Mouse (Mus musculus) forebrain, embryonic 16.5 days (tissue): ENCODE measurements around the gene Gm8138. TPM values are rescaled to one million over a fixed set of nuclear protein-coding genes. Genes with fewer than 3 reads are reported as not detected.
"Not testable (repeated sequence)": the region's sequence is repeated elsewhere in the genome, so short reads cannot be mapped to it uniquely, and the experiment has no call there.

Experiments used
- ATAC-seq: fragments of 200-750 bp; cut with Nextera tagmentation; 2 replicates; pipeline ENCODE4 v1.8.0; 2017; ENCODE audit warnings: mild to moderate bottlenecking, moderate library complexity
- H3K27ac ChIP-seq: fragments of 300-500 bp; sonication (generic); 2 replicates; pipeline ENCODE4 v1.5.1; 2014; ENCODE audit warnings: low read length, control low read depth
- H3K27me3 ChIP-seq: fragments of 300-500 bp; sonication (generic); replicated peaks from 2 replicates; pipeline ENCODE4 v1.6.1; 2014; ENCODE audit warnings: low read length; ENCODE audit not compliant: control insufficient read depth, insufficient read depth
- H3K36me3 ChIP-seq: fragments of 300-500 bp; sonication (generic); 2 replicates; pipeline ENCODE4 v1.6.1; 2014; ENCODE audit not compliant: control insufficient read depth, insufficient read depth
- H3K4me1 ChIP-seq: fragments of 300-500 bp; sonication (generic); replicated peaks from 2 replicates; pipeline ENCODE4 v1.6.1; 2014; ENCODE audit warnings: low read length; ENCODE audit not compliant: control insufficient read depth, insufficient read depth
- H3K4me2 ChIP-seq: fragments of 300-500 bp; sonication (generic); 2 replicates; pipeline ENCODE4 v1.6.1; 2014; ENCODE audit warnings: mild to moderate bottlenecking, low read length, control low read depth
- H3K4me3 ChIP-seq: fragments of 300-500 bp; sonication (generic); replicated peaks from 2 replicates; pipeline ENCODE4 v1.5.1; 2014; ENCODE audit warnings: mild to moderate bottlenecking, low read length, control low read depth
- H3K9ac ChIP-seq: fragments of 300-500 bp; sonication (generic); replicated peaks from 2 replicates; pipeline ENCODE4 v1.6.1; 2014; ENCODE audit warnings: low read depth, low read length, control low read depth
- H3K9me3 ChIP-seq: fragments of 300-500 bp; sonication (generic); 2 replicates; pipeline ENCODE4 v1.6.1; 2016; ENCODE audit warnings: low read length; ENCODE audit not compliant: control insufficient read depth
- WGBS: fragments of 180-500 bp; shearing (Covaris S2); extraction: QIAGEN DNeasy Blood & Tissue Kit; methylation state at CpG from one replicate; pipeline ENCODE4 v1.1.7; 2014; 5-methylcytosine and 5-hydroxymethylcytosine counted together
- polyA plus RNA-seq: library from polyadenylated mRNA; unstranded; fragments of >200 nt; fragmentation: Nextera tagmentation; extraction: Ambion mirVana; gene quantifications from 2 replicates; pipeline ENCODE4 v1.2.1, GENCODE M21; 2015

The Gm8138 gene
- not detected in 2 replicates for polyA plus RNA-seq

DNA sequence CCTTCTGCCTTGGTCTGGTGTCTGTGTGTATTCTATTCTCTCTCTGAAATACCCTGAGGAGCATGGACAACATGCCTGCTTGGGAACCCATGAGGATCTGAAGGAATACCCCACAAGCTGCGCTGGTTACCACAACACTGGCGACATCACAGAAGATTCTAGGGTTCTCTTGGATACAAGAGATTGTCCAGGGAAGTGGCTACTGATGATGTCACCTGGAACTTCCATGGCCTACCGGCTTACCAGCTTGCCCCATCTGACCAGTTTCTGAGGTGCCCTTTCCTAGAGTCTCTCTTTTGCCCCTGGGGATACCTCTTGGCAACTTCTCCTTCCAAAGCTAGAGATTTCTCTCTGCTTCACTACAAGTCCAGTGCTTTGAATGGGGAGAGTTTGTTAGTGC lies at the start of gene Gm8138:
Gm8138 (minus strand) TSS at position 101 of the 400 bp plus-strand sequence.
- not testable (repeated sequence) for H3K4me2 ChIP-seq, H3K9ac ChIP-seq, H3K4me3 ChIP-seq, H3K27ac ChIP-seq, H3K4me1 ChIP-seq, ATAC-seq, H3K36me3 ChIP-seq, H3K27me3 ChIP-seq, H3K9me3 ChIP-seq
- no CpG with 5 or more reads among the region's 3 CpGs for WGBS

GRCm38 (mm10) chr14:43361713-43362112 lies 54.4 kb downstream of the Gm8138 start:
- not testable (repeated sequence) for ATAC-seq, H3K9ac ChIP-seq, H3K4me1 ChIP-seq, H3K4me3 ChIP-seq, H3K4me2 ChIP-seq, H3K27me3 ChIP-seq, H3K27ac ChIP-seq, H3K9me3 ChIP-seq, H3K36me3 ChIP-seq
- 87% methylated on average over 9 of the region's 11 CpGs for WGBS

Other genes starting within 250 kb of the Gm8138 start
- not detected in 2 replicates for gene Gm7233, start 236.5 kb downstream of the Gm8138 start, polyA plus RNA-seq
- gene Gm8122, start 181.0 kb downstream of the Gm8138 start, polyA plus RNA-seq, result not detected in 2 replicates
- gene Gm8126, start 157.7 kb downstream of the Gm8138 start, polyA plus RNA-seq, result not detected in 2 replicates
- not detected in 2 replicates for gene Gm9732, start 141.3 kb downstream of the Gm8138 start, polyA plus RNA-seq
- not detected in 2 replicates for gene Gm8127, start 122.5 kb downstream of the Gm8138 start, polyA plus RNA-seq
- gene 1700001F09Rik, start 68.5 kb downstream of the Gm8138 start, polyA plus RNA-seq, result not detected in 2 replicates
- not detected in 2 replicates for gene Gm5799, start 127.2 kb upstream of the Gm8138 start, polyA plus RNA-seq
- gene Gm17654, start 162.8 kb upstream of the Gm8138 start, polyA plus RNA-seq, result not detected in 2 replicates
- gene Gm10375, start 191.7 kb upstream of the Gm8138 start, polyA plus RNA-seq, result not detected in 2 replicates